Mouse (Mus musculus) granulocyte monocyte progenitor cell, adult 5-6 weeks (primary cell): ENCODE measurements around the gene Sept7. TPM values are rescaled to one million over a fixed set of nuclear protein-coding genes. Genes with fewer than 3 reads are reported as not detected.
"Not testable (repeated sequence)": the region's sequence is repeated elsewhere in the genome, so short reads cannot be mapped to it uniquely, and the experiment has no call there.

Experiments
- ATAC-seq: replicated peaks from 2 replicates; pipeline ENCODE4 v1.8.0; 2016; ENCODE audit warnings: mild to moderate bottlenecking, moderate TSS enrichment, inconsistent platforms; ENCODE audit not compliant: poor library complexity, severe bottlenecking
- total RNA-seq, 2 experiments: library from RNA; stranded (forward) in 1 of 2; stranded (reverse) in 1 of 2; fragments of 200-712, 200-1000 nt in 1 of 2; fragments of >200 nt in 1 of 2; fragmentation: Nextera tagmentation in 1 of 2; gene quantifications; 2 replicates each; pipeline ENCODE4 v1.2.3; 2014 to 2017

Gene Sept7
- 128 and 131 TPM in 2 replicates for total RNA-seq (2014; fragmentation: Nextera tagmentation)
- total RNA-seq (2017), result 283 and 309 TPM in 2 replicates

GRCm38 (mm10) chr9:25252283-25252726 is at the start of gene Sept7:
Sept7 (plus strand) TSS chr9:25252439.
- peak; percentile 87 for ATAC-seq

- ATAC-seq, result 0 out of 2 replicates have a peak, but pooled peaks have one; percentile 40
These were observed 44.0 kb upstream of the Sept7 start for GRCm38 (mm10) chr9:25208087-25208803.

- ATAC-seq, result no peak
These were observed 39.7 kb upstream of the Sept7 start for GRCm38 (mm10) chr9:25212309-25213163.

- no peak for ATAC-seq
These were observed 39.1 kb upstream of the Sept7 start for GRCm38 (mm10) chr9:25213164-25213557.

- ATAC-seq, result no peak
These were observed 36.8 kb upstream of the Sept7 start for GRCm38 (mm10) chr9:25215411-25215810.

- ATAC-seq, result no peak
These were observed 36.0 kb upstream of the Sept7 start for GRCm38 (mm10) chr9:25216210-25216609.

GRCm38 (mm10) chr9:25218954-25219353 is 33.3 kb upstream of the Sept7 start:
- no peak for ATAC-seq

- ATAC-seq, result no peak
These were observed 32.4 kb upstream of the Sept7 start for GRCm38 (mm10) chr9:25219882-25220281.

GRCm38 (mm10) chr9:25224959-25225358 is 27.3 kb upstream of the Sept7 start:
- no peak for ATAC-seq

GRCm38 (mm10) chr9:25229740-25230139 is 22.5 kb upstream of the Sept7 start:
- ATAC-seq, result peak; percentile 37; the same call in 1 of the 2 replicates

GRCm38 (mm10) chr9:25230213-25231039 is 21.8 kb upstream of the Sept7 start:
- ATAC-seq, result no peak

- ATAC-seq, result no peak
These were observed 11.2 kb upstream of the Sept7 start for GRCm38 (mm10) chr9:25241065-25241464.

GRCm38 (mm10) chr9:25241783-25242182 is 10.5 kb upstream of the Sept7 start:
- not testable (repeated sequence) for ATAC-seq

GRCm38 (mm10) chr9:25242266-25242665 is 10.0 kb upstream of the Sept7 start:
- no peak for ATAC-seq

- ATAC-seq, result no peak
These were observed 8.1 kb upstream of the Sept7 start for GRCm38 (mm10) chr9:25243926-25244657.

- ATAC-seq, result peak; percentile 63
These were observed 7.1 kb upstream of the Sept7 start for GRCm38 (mm10) chr9:25245125-25245524.

GRCm38 (mm10) chr9:25246508-25246907 is 5.7 kb upstream of the Sept7 start:
- ATAC-seq, result no peak

GRCm38 (mm10) chr9:25251174-25251573 is 1.1 kb upstream of the Sept7 start:
- no peak for ATAC-seq

GRCm38 (mm10) chr9:25251611-25252282 is 492 bp upstream of the Sept7 start:
- ATAC-seq, result peak; percentile 66
